Mouse (Mus musculus): ENCODE data around the gene Ccdc107. TPM values are rescaled to one million over a fixed set of nuclear protein-coding genes. Genes with fewer than 3 reads are reported as not detected.
A peak's percentile ranks its signal among the peaks of the same experiment; 100 is the strongest.

Ccdc107 gene
- polyA plus RNA-seq (2014; fragmentation: Nextera tagmentation; extraction: Ambion mirVana), result 61.4 and 70.8 TPM in 2 replicates

DNA sequence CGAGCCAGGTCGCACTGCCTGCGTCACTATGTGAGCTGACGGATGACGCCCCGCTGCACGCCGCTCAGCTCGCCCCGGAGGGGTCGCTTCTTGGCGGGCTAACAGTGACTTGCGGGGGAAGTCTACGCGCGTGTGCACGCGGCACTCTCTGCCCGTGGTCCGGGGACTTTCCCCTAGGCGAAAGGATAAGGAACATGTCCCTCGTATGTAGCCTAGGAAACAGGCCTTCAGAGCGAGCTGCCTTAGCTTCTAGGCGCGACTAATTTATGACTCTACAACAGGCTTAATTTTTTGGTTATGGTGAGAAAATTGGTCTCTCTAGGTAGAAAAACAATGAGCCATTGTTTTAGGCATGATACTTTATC is at the start of gene Ccdc107:
Gene Ccdc107, plus strand, starts transcription at position 80 of the 365 bp plus-strand sequence.
- ATAC-seq (ENCODE audit: insufficient read depth) (peak; percentile 98), DNase-seq (peak; percentile 97)
- TF ChIP-seq CTCF (IDR thresholded peaks at IDR 0.05; ENCODE audit: low read depth), result no peak; the same call in 1 of the 2 replicates
- peak within 1 kb of the TSS; percentile 75 for H3K4me3 ChIP-seq (ENCODE audit: low read depth, low read length)
- H3K4me1 ChIP-seq (ENCODE audit: insufficient read depth), result no peaks in the 10 kb centered on the region
- peak within 1 kb of the TSS; percentile 69 for H3K4me2 ChIP-seq
- H3K27ac ChIP-seq (ENCODE audit: low read depth), result peak within 1 kb of the TSS; percentile 90
- H3K36me3 ChIP-seq (ENCODE audit: insufficient read depth), result peaks cover 18% of the 10 kb centered on the region
- no peaks in the 10 kb centered on the region for H3K27me3 ChIP-seq (ENCODE audit: insufficient read depth, low read length)
- peak within 1 kb of the TSS; percentile 77 for H3K9ac ChIP-seq
- no peaks in the 10 kb centered on the region for H3K9me3 ChIP-seq (ENCODE audit: low read depth, low read length)
- WGBS, result under 1% methylated on average over 25 of the region's 25 CpGs

DNA sequence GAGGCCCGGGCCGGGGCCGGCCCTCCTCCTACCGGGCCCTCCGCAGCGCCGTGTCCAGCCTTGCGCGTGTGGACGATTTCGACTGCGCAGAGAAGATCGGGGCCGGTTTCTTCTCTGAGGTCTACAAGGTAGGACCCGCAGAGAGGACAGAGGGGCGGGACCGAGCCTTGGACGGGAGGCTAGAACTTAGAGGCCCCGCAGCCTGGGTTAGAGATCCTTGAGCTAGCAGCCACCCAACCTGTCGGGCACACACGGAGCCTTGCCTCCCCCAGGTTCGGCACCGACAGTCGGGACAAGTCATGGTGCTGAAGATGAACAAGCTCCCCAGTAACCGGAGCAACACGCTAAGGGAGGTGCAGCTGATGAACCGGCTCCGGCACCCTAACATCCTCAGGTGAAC is 49.2 kb upstream of the Ccdc107 start:
- no peaks in the 10 kb centered on the region for H3K9me3 ChIP-seq (ENCODE audit: low read depth, low read length)
- peak overlapping the region; percentile 92 for H3K4me3 ChIP-seq (ENCODE audit: low read depth, low read length)
- H3K36me3 ChIP-seq (ENCODE audit: insufficient read depth), result peaks cover 38% of the 10 kb centered on the region
- H3K27me3 ChIP-seq (ENCODE audit: insufficient read depth, low read length), result no peaks in the 10 kb centered on the region
- ATAC-seq (ENCODE audit: insufficient read depth), result peak; percentile 15
- peak overlapping the region; percentile 97 for H3K4me2 ChIP-seq
- WGBS, result under 1% methylated on average over 28 of the region's 28 CpGs
- H3K27ac ChIP-seq (ENCODE audit: low read depth), result peak overlapping the region; percentile 93
- no peak for TF ChIP-seq CTCF (IDR thresholded peaks at IDR 0.05; ENCODE audit: low read depth)
- peak overlapping the region; percentile 95 for H3K9ac ChIP-seq
- peak; percentile 56 for DNase-seq
- H3K4me1 ChIP-seq (ENCODE audit: insufficient read depth), result peaks cover 8% of the 10 kb centered on the region

- WGBS, result 90% methylated on average over 13 of the region's 13 CpGs
- no peak for TF ChIP-seq CTCF (IDR thresholded peaks at IDR 0.05; ENCODE audit: low read depth)
- H3K4me2 ChIP-seq, result no peak overlapping the region
- H3K27me3 ChIP-seq (ENCODE audit: insufficient read depth, low read length), result peaks cover 3% of the 10 kb centered on the region; the same call in 1 of the 2 replicates
- no peak for ATAC-seq (ENCODE audit: insufficient read depth)
- H3K36me3 ChIP-seq (ENCODE audit: insufficient read depth), result peaks cover 40% of the 10 kb centered on the region
- H3K9ac ChIP-seq, result no peak overlapping the region
- H3K4me3 ChIP-seq (ENCODE audit: low read depth, low read length), result no peak overlapping the region
- no peak overlapping the region for H3K27ac ChIP-seq (ENCODE audit: low read depth)
- H3K4me1 ChIP-seq (ENCODE audit: insufficient read depth), result peaks cover 8% of the 10 kb centered on the region
- no peaks in the 10 kb centered on the region for H3K9me3 ChIP-seq (ENCODE audit: low read depth, low read length)
- no peak for DNase-seq
Measured at GRCm38 (mm10) chr4:43447251-43447650, 45.4 kb upstream of the Ccdc107 start.

- TF ChIP-seq CTCF (IDR thresholded peaks at IDR 0.05; ENCODE audit: low read depth), result no peak
- H3K36me3 ChIP-seq (ENCODE audit: insufficient read depth), result peaks cover 40% of the 10 kb centered on the region
- WGBS, result 85% methylated on average over 3 of the region's 3 CpGs
Measured at GRCm38 (mm10) chr4:43448554-43448953, 44.1 kb upstream of the Ccdc107 start.

DNA sequence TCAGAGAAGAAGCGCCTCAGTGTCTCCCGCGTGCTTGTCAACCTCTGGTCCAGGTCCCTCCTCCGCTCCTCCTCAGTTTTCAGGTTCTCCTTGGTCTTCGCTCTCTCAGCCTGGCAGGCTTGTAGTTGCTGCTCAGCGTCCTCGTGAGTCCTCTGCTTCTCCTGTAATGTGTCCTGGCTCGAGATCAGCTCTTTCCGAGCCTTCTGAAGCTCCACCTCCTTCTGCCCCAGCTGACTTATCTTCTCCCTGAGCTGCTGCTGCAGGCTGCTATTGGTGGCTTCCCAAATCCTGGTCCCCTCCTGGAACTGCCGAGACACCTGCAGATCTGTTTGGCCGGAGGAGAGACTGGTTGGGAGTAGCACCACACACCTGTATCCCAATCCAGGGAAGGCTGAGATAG is 40.4 kb upstream of the Ccdc107 start:
- TF ChIP-seq CTCF (IDR thresholded peaks at IDR 0.05; ENCODE audit: low read depth), result no peak
- Histone ChIP-seq H3K4me2 (no peak overlapping the region), H3K9ac (no peak overlapping the region), H3K9me3 (ENCODE audit: low read depth, low read length) (no peaks in the 10 kb centered on the region), H3K36me3 (ENCODE audit: insufficient read depth) (peaks cover 14% of the 10 kb centered on the region), H3K4me3 (ENCODE audit: low read depth, low read length) (no peak overlapping the region), H3K4me1 (ENCODE audit: insufficient read depth) (no peaks in the 10 kb centered on the region), H3K27ac (ENCODE audit: low read depth) (no peak overlapping the region), H3K27me3 (ENCODE audit: insufficient read depth, low read length) (peaks cover 26% of the 10 kb centered on the region)
- 46% methylated on average over 11 of the region's 11 CpGs for WGBS
- ATAC-seq (ENCODE audit: insufficient read depth) (no peak), DNase-seq (peak; percentile 22)

More at GRCm38 (mm10) chr4:43448554-43448953, 44.1 kb upstream of the Ccdc107 start:
- no peak overlapping the region for H3K9ac ChIP-seq
- H3K27ac ChIP-seq (ENCODE audit: low read depth), result no peak overlapping the region
- H3K4me1 ChIP-seq (ENCODE audit: insufficient read depth), result peaks cover 8% of the 10 kb centered on the region
- no peak for ATAC-seq (ENCODE audit: insufficient read depth)
- H3K9me3 ChIP-seq (ENCODE audit: low read depth, low read length), result no peaks in the 10 kb centered on the region
- no peak overlapping the region for H3K4me3 ChIP-seq (ENCODE audit: low read depth, low read length)
- peaks cover 16% of the 10 kb centered on the region for H3K27me3 ChIP-seq (ENCODE audit: insufficient read depth, low read length)
- H3K4me2 ChIP-seq, result no peak overlapping the region
- no peak for DNase-seq

DNA sequence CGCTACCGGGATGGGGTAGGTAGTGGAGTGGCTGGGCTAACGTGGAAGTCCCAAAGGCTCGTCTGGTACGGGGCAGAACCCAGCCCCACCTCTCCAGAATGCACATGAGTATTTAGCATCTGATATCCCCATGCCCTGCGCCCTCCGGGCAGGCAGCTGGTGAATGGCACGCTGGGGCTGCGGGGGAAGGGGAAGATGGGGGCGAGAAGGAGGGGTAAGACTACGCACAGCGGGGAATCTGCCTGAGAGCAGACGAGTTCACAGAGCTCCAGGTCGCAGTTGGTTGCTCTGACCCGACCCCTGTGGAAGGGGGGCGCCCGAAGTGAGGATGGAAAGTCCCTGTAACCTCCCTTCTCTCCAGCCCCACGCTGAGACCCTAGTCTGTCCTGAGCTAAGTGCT is 39.3 kb upstream of the Ccdc107 start:
- no peak for ATAC-seq (ENCODE audit: insufficient read depth)
- Histone ChIP-seq H3K9me3 (ENCODE audit: low read depth, low read length) (no peaks in the 10 kb centered on the region), H3K36me3 (ENCODE audit: insufficient read depth) (peaks cover 3% of the 10 kb centered on the region), H3K27ac (ENCODE audit: low read depth) (no peak overlapping the region), H3K4me1 (ENCODE audit: insufficient read depth) (no peaks in the 10 kb centered on the region), H3K4me2 (peak overlapping the region; percentile 44), H3K9ac (no peak overlapping the region), H3K4me3 (ENCODE audit: low read depth, low read length) (peak overlapping the region; percentile 15), H3K27me3 (ENCODE audit: insufficient read depth, low read length) (peaks cover 26% of the 10 kb centered on the region)
- DNase-seq, result no peak
- 1% methylated on average over 18 of the region's 18 CpGs for WGBS
- no peak for TF ChIP-seq CTCF (IDR thresholded peaks at IDR 0.05; ENCODE audit: low read depth)

- DNase-seq (peak; percentile 37), ATAC-seq (ENCODE audit: insufficient read depth) (peak; percentile 22; the same call in 1 of the 2 replicates)
- H3K4me2 ChIP-seq, result peak within 1 kb of the TSS; percentile 44
- H3K27ac ChIP-seq (ENCODE audit: low read depth), result no peak within 1 kb of the TSS
- peaks cover 26% of the 10 kb centered on the region for H3K27me3 ChIP-seq (ENCODE audit: insufficient read depth, low read length)
- H3K36me3 ChIP-seq (ENCODE audit: insufficient read depth), result no peaks in the 10 kb centered on the region
- peak within 1 kb of the TSS; percentile 10; the same call in 1 of the 2 replicates for H3K9ac ChIP-seq
- H3K4me3 ChIP-seq (ENCODE audit: low read depth, low read length), result peak within 1 kb of the TSS; percentile 15
- no peaks in the 10 kb centered on the region for H3K9me3 ChIP-seq (ENCODE audit: low read depth, low read length)
- WGBS, result 30% methylated on average over 20 of the region's 20 CpGs
- TF ChIP-seq CTCF (IDR thresholded peaks at IDR 0.05; ENCODE audit: low read depth), result peak; percentile 29; the same call in 1 of the 2 replicates
- H3K4me1 ChIP-seq (ENCODE audit: insufficient read depth), result no peaks in the 10 kb centered on the region
Measured at GRCm38 (mm10) chr4:43454041-43454836, 38.5 kb upstream of the Ccdc107 start, which contains the start of gene Cd72. Gene Cd72, minus strand, starts transcription at chr4:43454628.
